Mouse (Mus musculus): ENCODE measurements around the gene Arhgap24. TPM values are rescaled to one million over a fixed set of nuclear protein-coding genes. Genes with fewer than 3 reads are reported as not detected.

Gene Arhgap24
- polyA plus RNA-seq, 1 experiment from 2014 or later = 51.1 TPM

DNA sequence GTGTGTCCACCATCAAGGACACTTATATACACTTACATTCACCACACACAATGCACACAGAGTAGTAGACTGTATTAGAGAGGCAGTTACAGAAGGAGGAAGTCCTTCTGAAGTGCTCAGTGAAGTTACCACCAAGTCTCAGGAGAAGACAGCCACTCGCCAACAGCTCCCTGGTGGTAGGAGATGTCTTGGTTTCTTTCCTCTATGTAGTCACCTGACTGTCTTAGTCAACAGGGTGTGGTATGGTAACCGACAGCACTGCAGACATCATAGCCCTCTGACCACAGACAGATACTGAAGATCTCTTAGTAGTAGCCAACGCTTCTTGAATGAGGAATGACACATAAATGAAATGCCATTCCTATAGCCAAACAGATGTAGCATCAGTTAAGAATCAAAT is 212.7 kb downstream of the Arhgap24 start:
- Histone ChIP-seq H3K27me3 (ENCODE audit: control insufficient read depth, insufficient read depth, low read length) (no peaks in the 10 kb centered on the region), H3K9me3 (ENCODE audit: control insufficient read depth, low read length) (no peaks in the 10 kb centered on the region), H3K4me1 (ENCODE audit: control insufficient read depth, insufficient read depth, low read length) (peaks cover 7% of the 10 kb centered on the region), H3K4me3 (ENCODE audit: low read length) (no peak overlapping the region), H3K27ac (ENCODE audit: low read depth, low read length) (no peak overlapping the region), H3K4me2 (replicated peaks; ENCODE audit: low read depth, low read length) (no peak overlapping the region), H3K9ac (ENCODE audit: low read depth, low read length) (no peak overlapping the region), H3K36me3 (ENCODE audit: control insufficient read depth, insufficient read depth, low read length) (no peaks in the 10 kb centered on the region)
- WGBS = 91% methylated on average over 3 of the region's 3 CpGs
- no peak for ATAC-seq (ENCODE audit: low FRiP score, low TSS enrichment)

- Histone ChIP-seq H3K4me3 (ENCODE audit: low read length) (no peak overlapping the region), H3K4me2 (replicated peaks; ENCODE audit: low read depth, low read length) (no peak overlapping the region), H3K27me3 (ENCODE audit: control insufficient read depth, insufficient read depth, low read length) (no peaks in the 10 kb centered on the region), H3K9me3 (ENCODE audit: control insufficient read depth, low read length) (no peaks in the 10 kb centered on the region), H3K27ac (ENCODE audit: low read depth, low read length) (no peak overlapping the region), H3K9ac (ENCODE audit: low read depth, low read length) (no peak overlapping the region), H3K36me3 (ENCODE audit: control insufficient read depth, insufficient read depth, low read length) (no peaks in the 10 kb centered on the region), H3K4me1 (ENCODE audit: control insufficient read depth, insufficient read depth, low read length) (peaks cover 7% of the 10 kb centered on the region)
- 18% methylated on average over 1 of the region's 1 CpGs for WGBS
- ATAC-seq (ENCODE audit: low FRiP score, low TSS enrichment) = peak; percentile 91
These were observed 216.6 kb downstream of the Arhgap24 start for GRCm38 (mm10) chr5:102697784-102698183.

DNA sequence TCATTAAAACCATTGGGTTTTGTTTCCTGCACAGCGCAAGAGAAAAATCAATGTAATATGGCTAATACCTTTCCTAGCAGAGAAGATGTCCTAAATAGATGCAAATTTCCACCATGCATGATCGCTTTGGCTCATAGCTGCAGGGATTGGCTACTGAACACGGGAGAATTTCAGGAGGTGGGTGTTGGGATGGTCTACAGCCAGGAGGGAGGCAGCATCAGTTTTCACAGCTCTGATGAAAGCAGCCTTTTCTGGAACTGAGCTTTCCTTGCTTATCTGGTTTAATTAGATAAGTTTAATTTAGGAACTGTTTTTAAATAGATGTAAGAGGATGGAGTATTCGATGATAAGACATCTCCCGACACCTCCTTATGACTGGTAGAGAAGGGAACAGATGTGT is 217.2 kb downstream of the Arhgap24 start:
- no peaks in the 10 kb centered on the region for H3K9me3 ChIP-seq (ENCODE audit: control insufficient read depth, low read length)
- no peak overlapping the region for H3K9ac ChIP-seq (ENCODE audit: low read depth, low read length)
- H3K27ac ChIP-seq (ENCODE audit: low read depth, low read length) = no peak overlapping the region
- H3K27me3 ChIP-seq (ENCODE audit: control insufficient read depth, insufficient read depth, low read length) = no peaks in the 10 kb centered on the region
- peaks cover 7% of the 10 kb centered on the region for H3K4me1 ChIP-seq (ENCODE audit: control insufficient read depth, insufficient read depth, low read length)
- ATAC-seq (ENCODE audit: low FRiP score, low TSS enrichment) = no peak
- WGBS = 79% methylated on average over 5 of the region's 5 CpGs
- no peaks in the 10 kb centered on the region for H3K36me3 ChIP-seq (ENCODE audit: control insufficient read depth, insufficient read depth, low read length)
- no peak overlapping the region for H3K4me3 ChIP-seq (ENCODE audit: low read length)
- no peak overlapping the region for H3K4me2 ChIP-seq (replicated peaks; ENCODE audit: low read depth, low read length)

DNA sequence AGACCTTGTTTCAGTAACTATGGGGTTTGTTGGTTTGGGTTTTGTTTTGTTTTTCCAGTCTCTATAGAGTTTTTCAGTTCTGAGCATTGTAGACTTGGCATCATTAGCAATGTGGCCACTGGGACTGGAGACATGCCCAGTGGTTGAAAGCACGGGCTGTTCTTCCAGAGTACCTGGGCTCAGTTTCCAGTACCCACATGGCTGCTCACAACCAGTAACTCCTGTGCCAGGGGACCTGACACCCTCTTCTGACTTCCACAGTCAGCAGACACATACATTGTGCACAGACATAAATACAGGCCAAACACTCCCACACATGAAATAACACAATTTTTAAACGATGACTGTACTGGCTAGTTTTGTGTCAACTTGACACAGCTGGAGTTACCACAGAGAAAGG is 217.7 kb downstream of the Arhgap24 start:
- ATAC-seq (ENCODE audit: low FRiP score, low TSS enrichment) = no peak
- 68% methylated on average over 2 of the region's 2 CpGs for WGBS
- H3K9me3 ChIP-seq (ENCODE audit: control insufficient read depth, low read length) = no peaks in the 10 kb centered on the region
- no peaks in the 10 kb centered on the region for H3K36me3 ChIP-seq (ENCODE audit: control insufficient read depth, insufficient read depth, low read length)
- no peaks in the 10 kb centered on the region for H3K27me3 ChIP-seq (ENCODE audit: control insufficient read depth, insufficient read depth, low read length)
- H3K4me1 ChIP-seq (ENCODE audit: control insufficient read depth, insufficient read depth, low read length) = peaks cover 7% of the 10 kb centered on the region
- H3K27ac ChIP-seq (ENCODE audit: low read depth, low read length) = no peak overlapping the region
- H3K4me3 ChIP-seq (ENCODE audit: low read length) = no peak overlapping the region
- no peak overlapping the region for H3K4me2 ChIP-seq (replicated peaks; ENCODE audit: low read depth, low read length)
- no peak overlapping the region for H3K9ac ChIP-seq (ENCODE audit: low read depth, low read length)

DNA sequence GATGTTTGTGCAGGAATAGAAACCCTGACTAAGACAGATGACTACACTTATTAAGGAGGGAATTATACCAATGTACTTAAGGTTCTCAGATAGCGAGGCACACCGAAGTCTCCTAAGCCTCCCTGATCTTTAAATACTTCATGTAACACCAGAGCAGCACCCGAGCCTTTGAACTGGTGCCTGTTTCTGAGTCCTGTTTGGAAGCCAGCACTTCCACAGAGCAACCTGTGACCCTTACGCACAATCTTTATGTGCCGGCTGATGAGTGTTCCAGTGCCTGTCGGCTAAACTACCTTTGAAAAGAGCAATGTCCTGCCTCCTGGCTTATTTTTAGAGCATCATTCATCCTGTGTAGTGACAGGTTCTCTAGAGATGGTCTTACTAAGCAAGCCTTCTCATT is 221.4 kb downstream of the Arhgap24 start:
- 61% methylated on average over 6 of the region's 6 CpGs for WGBS
- H3K36me3 ChIP-seq (ENCODE audit: control insufficient read depth, insufficient read depth, low read length) = no peaks in the 10 kb centered on the region
- no peak overlapping the region for H3K27ac ChIP-seq (ENCODE audit: low read depth, low read length)
- ATAC-seq (ENCODE audit: low FRiP score, low TSS enrichment) = no peak
- no peaks in the 10 kb centered on the region for H3K27me3 ChIP-seq (ENCODE audit: control insufficient read depth, insufficient read depth, low read length)
- H3K4me3 ChIP-seq (ENCODE audit: low read length) = no peak overlapping the region
- no peak overlapping the region for H3K4me2 ChIP-seq (replicated peaks; ENCODE audit: low read depth, low read length)
- H3K9ac ChIP-seq (ENCODE audit: low read depth, low read length) = no peak overlapping the region
- H3K4me1 ChIP-seq (ENCODE audit: control insufficient read depth, insufficient read depth, low read length) = peaks cover 14% of the 10 kb centered on the region
- H3K9me3 ChIP-seq (ENCODE audit: control insufficient read depth, low read length) = no peaks in the 10 kb centered on the region

GRCm38 (mm10) chr5:102703325-102704099 is 222.3 kb downstream of the Arhgap24 start:
- no peaks in the 10 kb centered on the region for H3K27me3 ChIP-seq (ENCODE audit: control insufficient read depth, insufficient read depth, low read length)
- no peak overlapping the region for H3K27ac ChIP-seq (ENCODE audit: low read depth, low read length)
- H3K36me3 ChIP-seq (ENCODE audit: control insufficient read depth, insufficient read depth, low read length) = no peaks in the 10 kb centered on the region
- peak; percentile 60; the same call in 1 of the 2 replicates for ATAC-seq (ENCODE audit: low FRiP score, low TSS enrichment)
- 56% methylated on average over 5 of the region's 5 CpGs for WGBS
- no peaks in the 10 kb centered on the region for H3K9me3 ChIP-seq (ENCODE audit: control insufficient read depth, low read length)
- no peak overlapping the region for H3K4me3 ChIP-seq (ENCODE audit: low read length)
- peaks cover 7% of the 10 kb centered on the region; the same call in 1 of the 2 replicates for H3K4me1 ChIP-seq (ENCODE audit: control insufficient read depth, insufficient read depth, low read length)
- no peak overlapping the region for H3K9ac ChIP-seq (ENCODE audit: low read depth, low read length)
- H3K4me2 ChIP-seq (replicated peaks; ENCODE audit: low read depth, low read length) = no peak overlapping the region

DNA sequence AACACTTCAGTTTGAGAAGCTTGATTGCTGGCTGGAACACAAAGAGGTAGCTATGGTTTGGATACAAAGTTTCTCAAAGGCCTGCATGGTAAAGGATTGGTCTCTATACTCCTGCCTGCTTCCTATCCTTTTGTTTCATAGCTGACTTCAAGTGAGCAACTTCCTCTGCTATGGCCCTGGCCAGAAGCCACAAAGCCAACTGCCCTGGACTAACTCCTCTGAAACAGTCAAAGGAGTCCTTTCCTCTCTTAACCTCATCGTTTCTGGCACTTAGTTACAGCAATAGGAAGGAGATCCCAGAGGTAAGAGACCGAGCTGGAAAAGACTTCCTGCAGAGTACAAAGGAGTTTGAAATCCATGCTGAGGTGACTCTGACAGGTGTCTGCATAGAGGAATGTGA is 224.0 kb downstream of the Arhgap24 start:
- no peaks in the 10 kb centered on the region for H3K36me3 ChIP-seq (ENCODE audit: control insufficient read depth, insufficient read depth, low read length)
- H3K4me3 ChIP-seq (ENCODE audit: low read length) = no peak overlapping the region
- no peaks in the 10 kb centered on the region for H3K9me3 ChIP-seq (ENCODE audit: control insufficient read depth, low read length)
- no peaks in the 10 kb centered on the region for H3K27me3 ChIP-seq (ENCODE audit: control insufficient read depth, insufficient read depth, low read length)
- no peak overlapping the region for H3K4me2 ChIP-seq (replicated peaks; ENCODE audit: low read depth, low read length)
- peaks cover 7% of the 10 kb centered on the region; the same call in 1 of the 2 replicates for H3K4me1 ChIP-seq (ENCODE audit: control insufficient read depth, insufficient read depth, low read length)
- no peak overlapping the region for H3K27ac ChIP-seq (ENCODE audit: low read depth, low read length)
- no peak overlapping the region for H3K9ac ChIP-seq (ENCODE audit: low read depth, low read length)
- ATAC-seq (ENCODE audit: low FRiP score, low TSS enrichment) = no peak
- WGBS = 35% methylated on average over 2 of the region's 2 CpGs

GRCm38 (mm10) chr5:102710336-102710735 is 229.1 kb downstream of the Arhgap24 start:
- Histone ChIP-seq H3K36me3 (ENCODE audit: control insufficient read depth, insufficient read depth, low read length) (no peaks in the 10 kb centered on the region), H3K27me3 (ENCODE audit: control insufficient read depth, insufficient read depth, low read length) (no peaks in the 10 kb centered on the region), H3K9ac (ENCODE audit: low read depth, low read length) (no peak overlapping the region), H3K9me3 (ENCODE audit: control insufficient read depth, low read length) (no peaks in the 10 kb centered on the region), H3K4me2 (replicated peaks; ENCODE audit: low read depth, low read length) (no peak overlapping the region), H3K27ac (ENCODE audit: low read depth, low read length) (no peak overlapping the region), H3K4me3 (ENCODE audit: low read length) (no peak overlapping the region), H3K4me1 (ENCODE audit: control insufficient read depth, insufficient read depth, low read length) (peaks cover 3% of the 10 kb centered on the region; the same call in 1 of the 2 replicates)
- 66% methylated on average over 7 of the region's 7 CpGs for WGBS
- ATAC-seq (ENCODE audit: low FRiP score, low TSS enrichment) = peak; percentile 73

DNA sequence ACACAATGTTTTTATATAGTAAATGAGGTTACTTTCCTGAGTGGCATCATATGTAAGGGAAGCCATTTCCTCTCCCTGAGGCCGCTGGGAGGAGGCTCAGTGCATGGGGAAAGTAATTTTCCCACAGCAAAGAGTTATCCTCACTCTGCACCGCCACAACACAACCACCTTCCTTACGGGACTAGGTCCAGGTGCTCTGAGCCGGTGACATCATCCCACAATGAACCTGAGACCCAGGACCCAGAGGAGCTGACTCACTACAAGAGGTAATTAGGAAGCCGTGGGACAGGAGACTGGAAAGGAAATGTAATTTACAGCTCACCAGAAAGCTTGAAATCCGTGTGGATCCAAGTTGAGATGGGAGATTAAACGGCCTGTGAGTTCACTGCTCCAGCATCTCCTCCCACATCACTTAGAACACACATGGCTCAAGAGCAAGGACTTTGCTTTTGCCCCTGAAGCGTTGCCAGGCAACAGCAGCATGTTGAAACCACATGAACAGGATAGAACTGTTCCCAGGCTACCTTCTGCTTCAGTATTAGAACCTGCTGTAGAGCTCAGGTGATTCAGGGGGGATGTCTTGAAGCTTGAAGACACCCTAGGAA is 238.3 kb downstream of the Arhgap24 start:
- Histone ChIP-seq H3K4me2 (replicated peaks; ENCODE audit: low read depth, low read length) (no peak overlapping the region), H3K9ac (ENCODE audit: low read depth, low read length) (no peak overlapping the region), H3K27ac (ENCODE audit: low read depth, low read length) (no peak overlapping the region), H3K36me3 (ENCODE audit: control insufficient read depth, insufficient read depth, low read length) (no peaks in the 10 kb centered on the region), H3K27me3 (ENCODE audit: control insufficient read depth, insufficient read depth, low read length) (no peaks in the 10 kb centered on the region), H3K9me3 (ENCODE audit: control insufficient read depth, low read length) (no peaks in the 10 kb centered on the region), H3K4me3 (ENCODE audit: low read length) (no peak overlapping the region), H3K4me1 (ENCODE audit: control insufficient read depth, insufficient read depth, low read length) (no peaks in the 10 kb centered on the region)
- ATAC-seq (ENCODE audit: low FRiP score, low TSS enrichment) = no peak
- 36% methylated on average over 8 of the region's 8 CpGs for WGBS
